Mouse (Mus musculus): ENCODE measurements around the gene St13.

DNA sequence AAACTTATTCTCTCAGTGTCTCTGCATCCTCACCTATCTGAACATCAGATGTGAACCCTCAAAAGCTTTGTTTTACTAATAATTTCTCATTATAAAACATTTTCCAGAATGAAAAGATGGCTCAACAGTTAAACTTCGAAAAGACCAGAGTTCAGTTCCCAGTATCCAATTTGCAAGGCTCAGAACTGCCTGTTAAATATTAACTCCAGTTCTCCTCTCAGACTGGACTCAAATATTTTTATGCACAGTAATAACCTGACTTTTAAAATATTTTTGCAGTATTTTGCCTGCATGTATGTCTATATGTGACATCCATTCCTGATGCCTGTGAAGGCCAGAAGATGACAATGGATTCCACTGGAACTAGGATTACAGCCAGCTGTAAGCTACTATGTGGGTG, 31.3 kb downstream of the St13 start:
- TF ChIP-seq CTCF (IDR thresholded peaks at IDR 0.05; ENCODE audit: low read depth) (no peak), EP300 (IDR thresholded peaks at IDR 0.05; ENCODE audit: low read depth) (no peak)

All from liver, embryonic 14.5 days (tissue).